Mouse (Mus musculus) forebrain, embryonic 15.5 days (tissue): ENCODE data around the gene Ksr2. TPM values are rescaled to one million over a fixed set of nuclear protein-coding genes. Genes with fewer than 3 reads are reported as not detected.

Experiments used
- ATAC-seq: fragments of 200-750 bp; cut with Nextera tagmentation; replicated peaks from 2 replicates; pipeline ENCODE4 v1.8.0; 2017; ENCODE audit warnings: mild to moderate bottlenecking, moderate TSS enrichment, moderate library complexity
- H3K27ac ChIP-seq: fragments of 300-500 bp; sonication (generic); replicated peaks from 2 replicates; pipeline ENCODE4 v1.5.1; 2015; ENCODE audit warnings: mild to moderate bottlenecking, inconsistent platforms
- H3K27me3 ChIP-seq: fragments of 300-500 bp; sonication (generic); 2 replicates; pipeline ENCODE4 v1.6.1; 2015; ENCODE audit warnings: inconsistent platforms
- H3K36me3 ChIP-seq: fragments of 300-500 bp; sonication (generic); 2 replicates; pipeline ENCODE4 v1.6.1; 2015; ENCODE audit warnings: mild to moderate bottlenecking, inconsistent platforms
- H3K4me1 ChIP-seq: fragments of 300-500 bp; sonication (generic); 2 replicates; pipeline ENCODE4 v1.6.1; 2015; ENCODE audit warnings: inconsistent platforms
- H3K4me2 ChIP-seq: fragments of 300-500 bp; sonication (generic); replicated peaks from 2 replicates; pipeline ENCODE4 v1.6.1; 2015; ENCODE audit warnings: mild to moderate bottlenecking, inconsistent platforms
- H3K4me3 ChIP-seq: fragments of 300-500 bp; sonication (generic); 2 replicates; pipeline ENCODE4 v1.5.1; 2015; ENCODE audit warnings: mild to moderate bottlenecking, inconsistent platforms
- H3K9ac ChIP-seq: fragments of 300-500 bp; sonication (generic); replicated peaks from 2 replicates; pipeline ENCODE4 v1.6.1; 2015; ENCODE audit warnings: mild to moderate bottlenecking, inconsistent platforms
- H3K9me3 ChIP-seq: fragments of 300-500 bp; sonication (generic); 2 replicates; pipeline ENCODE4 v1.6.1; 2016; ENCODE audit warnings: inconsistent platforms
- WGBS: fragments of 180-500 bp; shearing (Covaris S2); methylation state at CpG from one replicate; pipeline ENCODE4 v1.1.7; 2015; ENCODE audit warnings: mixed read lengths; 5-methylcytosine and 5-hydroxymethylcytosine counted together
- polyA plus RNA-seq: library from polyadenylated mRNA; unstranded; fragments of >200 nt; fragmentation: Nextera tagmentation; extraction: Ambion mirVana; gene quantifications from 2 replicates; pipeline ENCODE4 v1.2.1, GENCODE M21; 2015

Ksr2 gene
- polyA plus RNA-seq, 1 experiment from 2014 or later: 5.5 TPM

DNA sequence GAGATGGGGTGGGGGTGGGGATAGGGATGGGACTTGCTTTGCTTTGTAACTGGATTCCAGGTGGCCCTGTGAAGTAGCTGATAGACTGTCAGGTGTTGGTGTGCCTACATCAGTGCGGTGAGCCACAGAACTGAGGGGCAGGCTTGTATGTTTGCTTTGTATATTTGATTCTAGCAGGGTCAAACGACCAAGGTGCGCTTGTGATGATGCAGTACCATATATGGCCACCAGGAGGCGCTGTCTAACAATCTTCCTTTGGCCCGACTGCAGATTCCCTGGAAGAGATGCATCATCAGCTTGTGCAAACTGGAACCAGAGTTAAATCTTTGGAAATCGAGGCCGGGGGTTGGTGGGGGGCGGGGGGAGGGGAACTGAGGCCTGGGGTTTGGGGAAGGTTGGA lies 102.8 kb downstream of the Ksr2 start:
- WGBS: 3% methylated on average over 8 of the region's 8 CpGs
- 0 out of 2 replicates have a peak, but pooled peaks cover 3% of the 10 kb centered on the region for H3K4me1 ChIP-seq
- H3K9ac ChIP-seq: no peak overlapping the region
- no peak overlapping the region for H3K4me2 ChIP-seq
- H3K27me3 ChIP-seq: no peaks in the 10 kb centered on the region
- 0 out of 2 replicates have a peak, but pooled peaks have one; percentile 26 for ATAC-seq
- no peak overlapping the region for H3K27ac ChIP-seq
- no peaks in the 10 kb centered on the region for H3K9me3 ChIP-seq
- H3K36me3 ChIP-seq: no peaks in the 10 kb centered on the region
- H3K4me3 ChIP-seq: no peak overlapping the region

GRCm38 (mm10) chr5:117519858-117520495 lies 106.2 kb downstream of the Ksr2 start:
- WGBS: 39% methylated on average over 4 of the region's 4 CpGs

GRCm38 (mm10) chr5:117521156-117521555 lies 107.4 kb downstream of the Ksr2 start:
- no peak overlapping the region for H3K4me3 ChIP-seq
- WGBS: 83% methylated on average over 4 of the region's 4 CpGs

More at GRCm38 (mm10) chr5:117519858-117520495, 106.2 kb downstream of the Ksr2 start:
- no peaks in the 10 kb centered on the region for H3K27me3 ChIP-seq
- H3K9me3 ChIP-seq: no peaks in the 10 kb centered on the region
- H3K36me3 ChIP-seq: no peaks in the 10 kb centered on the region
- 0 out of 2 replicates have a peak, but pooled peaks cover 3% of the 10 kb centered on the region for H3K4me1 ChIP-seq
- no peak overlapping the region for H3K4me2 ChIP-seq
- no peak for ATAC-seq
- H3K9ac ChIP-seq: no peak overlapping the region
- H3K27ac ChIP-seq: no peak overlapping the region
- no peak overlapping the region for H3K4me3 ChIP-seq

GRCm38 (mm10) chr5:117521701-117522100 lies 107.9 kb downstream of the Ksr2 start:
- Histone ChIP-seq H3K9me3 (no peaks in the 10 kb centered on the region), H3K9ac (no peak overlapping the region), H3K4me3 (no peak overlapping the region), H3K27ac (no peak overlapping the region), H3K4me2 (no peak overlapping the region), H3K36me3 (no peaks in the 10 kb centered on the region), H3K4me1 (0 out of 2 replicates have a peak, but pooled peaks cover 3% of the 10 kb centered on the region), H3K27me3 (no peaks in the 10 kb centered on the region)
- ATAC-seq: no peak
- WGBS: 88% methylated on average over 4 of the region's 4 CpGs

More at GRCm38 (mm10) chr5:117521156-117521555, 107.4 kb downstream of the Ksr2 start:
- ATAC-seq: no peak
- Histone ChIP-seq H3K4me2 (no peak overlapping the region), H3K9me3 (no peaks in the 10 kb centered on the region), H3K36me3 (no peaks in the 10 kb centered on the region), H3K27me3 (no peaks in the 10 kb centered on the region), H3K9ac (no peak overlapping the region), H3K4me1 (0 out of 2 replicates have a peak, but pooled peaks cover 3% of the 10 kb centered on the region), H3K27ac (no peak overlapping the region)

- Histone ChIP-seq H3K4me1 (no peaks in the 10 kb centered on the region), H3K27me3 (no peaks in the 10 kb centered on the region), H3K9ac (no peak overlapping the region), H3K36me3 (no peaks in the 10 kb centered on the region), H3K9me3 (no peaks in the 10 kb centered on the region), H3K4me2 (no peak overlapping the region), H3K27ac (peak overlapping the region; percentile 82; the same call in 1 of the 2 replicates), H3K4me3 (no peak overlapping the region)
- no peak for ATAC-seq
- WGBS: 74% methylated on average over 4 of the region's 4 CpGs
Measured at GRCm38 (mm10) chr5:117522471-117522870, 108.7 kb downstream of the Ksr2 start.

GRCm38 (mm10) chr5:117523010-117523409 lies 109.2 kb downstream of the Ksr2 start:
- H3K4me1 ChIP-seq: no peaks in the 10 kb centered on the region
- peak overlapping the region; percentile 82 for H3K27ac ChIP-seq
- ATAC-seq: 0 out of 2 replicates have a peak, but pooled peaks have one; percentile 46
- H3K27me3 ChIP-seq: no peaks in the 10 kb centered on the region
- 53% methylated on average over 10 of the region's 10 CpGs for WGBS
- no peak overlapping the region for H3K4me2 ChIP-seq
- no peak overlapping the region for H3K4me3 ChIP-seq
- no peaks in the 10 kb centered on the region for H3K9me3 ChIP-seq
- no peaks in the 10 kb centered on the region for H3K36me3 ChIP-seq
- no peak overlapping the region for H3K9ac ChIP-seq

GRCm38 (mm10) chr5:117530991-117531390 lies 117.2 kb downstream of the Ksr2 start:
- Histone ChIP-seq H3K4me2 (no peak overlapping the region), H3K4me1 (peaks cover 9% of the 10 kb centered on the region; the same call in 1 of the 2 replicates), H3K4me3 (no peak overlapping the region), H3K36me3 (no peaks in the 10 kb centered on the region), H3K27ac (no peak overlapping the region), H3K27me3 (no peaks in the 10 kb centered on the region), H3K9me3 (no peaks in the 10 kb centered on the region), H3K9ac (no peak overlapping the region)
- no peak for ATAC-seq
- 14% methylated on average over 6 of the region's 6 CpGs for whole genome bisulfite sequencing

DNA sequence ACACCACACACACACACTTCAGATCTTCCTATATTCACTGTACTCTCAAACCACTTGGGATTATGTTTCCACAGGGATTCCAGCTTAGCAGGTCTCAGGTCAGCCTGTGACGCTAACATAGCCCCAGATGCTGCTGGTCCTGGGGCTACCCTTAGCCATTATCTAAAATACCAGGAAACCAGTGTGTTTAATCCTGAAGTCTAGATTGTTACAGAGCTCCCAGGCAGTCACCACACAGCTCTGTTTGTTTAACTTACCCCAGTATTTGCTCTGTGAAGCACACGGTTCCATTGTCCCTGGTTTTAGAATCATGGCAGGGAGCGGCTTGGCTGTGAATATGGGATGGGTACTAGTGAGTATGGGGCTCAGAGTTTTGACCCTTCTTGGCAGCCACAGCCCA lies 125.4 kb downstream of the Ksr2 start:
- H3K4me1 ChIP-seq: peaks cover 10% of the 10 kb centered on the region
- ATAC-seq: no peak

DNA sequence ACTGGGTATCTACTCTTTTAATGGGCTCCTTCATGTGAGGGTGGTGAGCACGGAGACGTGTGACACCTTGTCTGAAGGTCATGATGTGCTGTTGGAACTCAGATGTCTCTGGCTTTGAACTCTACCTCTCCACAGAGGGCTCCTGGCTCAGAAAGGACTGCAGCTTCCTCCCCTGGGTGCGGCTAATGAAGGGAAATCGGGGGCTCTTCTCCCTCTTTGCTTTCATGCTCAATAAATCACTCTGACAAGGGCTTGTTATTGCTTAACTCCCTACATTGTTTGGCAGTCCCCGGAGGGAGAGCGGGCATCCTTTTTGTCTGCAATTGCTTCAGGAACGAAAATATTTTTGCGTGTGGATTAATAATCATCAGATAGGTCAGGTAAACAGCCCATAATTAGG lies 127.9 kb downstream of the Ksr2 start:
- H3K9me3 ChIP-seq: no peaks in the 10 kb centered on the region
- no peak overlapping the region for H3K9ac ChIP-seq
- H3K4me2 ChIP-seq: no peak overlapping the region
- no peak overlapping the region for H3K4me3 ChIP-seq
- H3K27ac ChIP-seq: no peak overlapping the region
- H3K36me3 ChIP-seq: no peaks in the 10 kb centered on the region
- no peaks in the 10 kb centered on the region for H3K27me3 ChIP-seq
- no peak for ATAC-seq
- H3K4me1 ChIP-seq: peaks cover 8% of the 10 kb centered on the region
- WGBS: 54% methylated on average over 8 of the region's 8 CpGs

More for the DNA sequence above, 125.4 kb downstream of the Ksr2 start:
- H3K27ac ChIP-seq: no peak overlapping the region
- H3K9me3 ChIP-seq: no peaks in the 10 kb centered on the region
- H3K36me3 ChIP-seq: no peaks in the 10 kb centered on the region
- no peak overlapping the region for H3K9ac ChIP-seq
- no peaks in the 10 kb centered on the region for H3K27me3 ChIP-seq
- WGBS: 76% methylated on average over 3 of the region's 3 CpGs
- H3K4me2 ChIP-seq: no peak overlapping the region
- no peak overlapping the region for H3K4me3 ChIP-seq

- no peak overlapping the region for H3K27ac ChIP-seq
- no peak overlapping the region for H3K4me2 ChIP-seq
- H3K9me3 ChIP-seq: 0 out of 2 replicates have a peak, but pooled peaks cover 3% of the 10 kb centered on the region
- no peak overlapping the region for H3K4me3 ChIP-seq
- WGBS: 79% methylated on average over 25 of the region's 25 CpGs
- H3K9ac ChIP-seq: no peak overlapping the region
- H3K4me1 ChIP-seq: peaks cover 3% of the 10 kb centered on the region; the same call in 1 of the 2 replicates
- no peak for ATAC-seq
- H3K36me3 ChIP-seq: no peaks in the 10 kb centered on the region
- no peaks in the 10 kb centered on the region for H3K27me3 ChIP-seq
Measured at GRCm38 (mm10) chr5:117546694-117547268, 133.0 kb downstream of the Ksr2 start.

DNA sequence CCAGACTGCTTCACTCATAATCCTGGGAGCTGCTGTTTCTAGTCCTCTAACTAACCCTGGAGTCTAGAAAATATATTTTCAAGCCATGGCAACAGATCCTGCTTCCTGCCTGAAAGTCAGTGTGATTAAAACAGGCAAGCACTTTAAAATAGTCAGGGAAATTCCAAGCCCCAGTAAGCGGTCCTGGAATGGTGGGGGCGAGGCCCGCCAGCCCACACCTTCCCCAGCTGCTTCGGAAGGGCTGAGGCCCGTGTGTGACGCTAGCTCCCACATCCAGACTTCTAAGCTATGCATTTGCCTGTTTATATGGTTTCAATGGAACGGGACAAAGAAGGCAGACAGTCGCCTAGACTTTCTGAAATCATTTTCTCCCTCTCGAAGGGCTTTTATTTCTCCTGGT lies 137.2 kb downstream of the Ksr2 start:
- no peak overlapping the region for H3K9ac ChIP-seq
- no peak overlapping the region for H3K4me2 ChIP-seq
- H3K4me1 ChIP-seq: no peaks in the 10 kb centered on the region
- no peaks in the 10 kb centered on the region for H3K27me3 ChIP-seq
- H3K9me3 ChIP-seq: 0 out of 2 replicates have a peak, but pooled peaks cover 3% of the 10 kb centered on the region
- 57% methylated on average over 9 of the region's 9 CpGs for WGBS
- ATAC-seq: no peak
- H3K4me3 ChIP-seq: no peak overlapping the region
- no peak overlapping the region; the same call in 1 of the 2 replicates for H3K27ac ChIP-seq
- H3K36me3 ChIP-seq: no peaks in the 10 kb centered on the region

DNA sequence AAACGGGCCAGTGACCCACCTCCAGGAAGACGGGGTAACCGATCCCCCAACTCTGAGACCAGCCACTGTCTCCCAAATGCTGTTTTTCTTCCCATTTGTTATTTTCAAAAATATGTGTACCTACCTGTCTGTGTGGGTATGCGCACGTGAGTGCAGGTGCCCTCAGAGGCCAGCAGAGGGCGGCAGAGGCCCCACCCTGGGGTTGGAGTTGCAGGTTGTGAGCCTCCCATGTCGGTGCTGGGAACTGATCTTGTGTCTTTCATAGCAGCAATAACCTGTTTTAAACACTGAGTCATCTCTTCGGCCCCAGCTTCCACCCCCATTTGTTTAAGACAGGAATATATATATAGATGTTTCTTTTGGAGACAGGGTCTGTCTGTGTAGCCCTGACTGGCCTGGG lies 138.3 kb downstream of the Ksr2 start:
- WGBS: 95% methylated on average over 8 of the region's 8 CpGs
- no peak for ATAC-seq
- no peak overlapping the region for H3K4me3 ChIP-seq
- H3K4me2 ChIP-seq: no peak overlapping the region
- no peak overlapping the region for H3K27ac ChIP-seq
- no peaks in the 10 kb centered on the region for H3K36me3 ChIP-seq
- H3K9me3 ChIP-seq: 0 out of 2 replicates have a peak, but pooled peaks cover 3% of the 10 kb centered on the region
- no peaks in the 10 kb centered on the region for H3K27me3 ChIP-seq
- no peaks in the 10 kb centered on the region for H3K4me1 ChIP-seq
- no peak overlapping the region for H3K9ac ChIP-seq
